Mouse (Mus musculus) forebrain, embryonic 16.5 days (tissue): ENCODE measurements at regions not wholly inside any gene's neighbourhood (a gene's known extent, or its start where the extent isn't known, plus 50 kb on each side); places are given as distances from the start of the nearest gene placed in this dataset.

Source experiments
- ATAC-seq: fragments of 200-750 bp; cut with Nextera tagmentation; 2 replicates; pipeline ENCODE4 v1.8.0; 2017; ENCODE audit warnings: mild to moderate bottlenecking, moderate library complexity
- H3K27ac ChIP-seq: fragments of 300-500 bp; sonication (generic); 2 replicates; pipeline ENCODE4 v1.5.1; 2014; ENCODE audit warnings: low read length, control low read depth
- H3K27me3 ChIP-seq: fragments of 300-500 bp; sonication (generic); replicated peaks from 2 replicates; pipeline ENCODE4 v1.6.1; 2014; ENCODE audit warnings: low read length; ENCODE audit not compliant: control insufficient read depth, insufficient read depth
- H3K36me3 ChIP-seq: fragments of 300-500 bp; sonication (generic); 2 replicates; pipeline ENCODE4 v1.6.1; 2014; ENCODE audit not compliant: control insufficient read depth, insufficient read depth
- H3K4me1 ChIP-seq: fragments of 300-500 bp; sonication (generic); replicated peaks from 2 replicates; pipeline ENCODE4 v1.6.1; 2014; ENCODE audit warnings: low read length; ENCODE audit not compliant: control insufficient read depth, insufficient read depth
- H3K4me2 ChIP-seq: fragments of 300-500 bp; sonication (generic); 2 replicates; pipeline ENCODE4 v1.6.1; 2014; ENCODE audit warnings: mild to moderate bottlenecking, low read length, control low read depth
- H3K4me3 ChIP-seq: fragments of 300-500 bp; sonication (generic); replicated peaks from 2 replicates; pipeline ENCODE4 v1.5.1; 2014; ENCODE audit warnings: mild to moderate bottlenecking, low read length, control low read depth
- H3K9ac ChIP-seq: fragments of 300-500 bp; sonication (generic); replicated peaks from 2 replicates; pipeline ENCODE4 v1.6.1; 2014; ENCODE audit warnings: low read depth, low read length, control low read depth
- H3K9me3 ChIP-seq: fragments of 300-500 bp; sonication (generic); 2 replicates; pipeline ENCODE4 v1.6.1; 2016; ENCODE audit warnings: low read length; ENCODE audit not compliant: control insufficient read depth
- WGBS: fragments of 180-500 bp; shearing (Covaris S2); extraction: QIAGEN DNeasy Blood & Tissue Kit; methylation state at CpG from one replicate; pipeline ENCODE4 v1.1.7; 2014; 5-methylcytosine and 5-hydroxymethylcytosine counted together

GRCm38 (mm10) chr7:144994229-144994628 lies 54.5 kb upstream of the Ccnd1 start:
- no peak overlapping the region for H3K27ac ChIP-seq
- H3K36me3 ChIP-seq = no peaks in the 10 kb centered on the region
- 73% methylated on average over 4 of the region's 4 CpGs for WGBS
- H3K9me3 ChIP-seq = no peaks in the 10 kb centered on the region
- H3K4me3 ChIP-seq = no peak overlapping the region
- no peaks in the 10 kb centered on the region for H3K4me1 ChIP-seq
- no peak for ATAC-seq
- H3K9ac ChIP-seq = no peak overlapping the region
- H3K27me3 ChIP-seq = no peaks in the 10 kb centered on the region
- no peak overlapping the region for H3K4me2 ChIP-seq

GRCm38 (mm10) chr7:144993566-144993965 lies 53.8 kb upstream of the Ccnd1 start:
- H3K27ac ChIP-seq = no peak overlapping the region
- no peaks in the 10 kb centered on the region for H3K9me3 ChIP-seq
- ATAC-seq = peak; percentile 28; the same call in 1 of the 2 replicates
- H3K4me2 ChIP-seq = no peak overlapping the region
- H3K27me3 ChIP-seq = no peaks in the 10 kb centered on the region
- H3K9ac ChIP-seq = no peak overlapping the region
- 72% methylated on average over 4 of the region's 4 CpGs for WGBS
- no peaks in the 10 kb centered on the region for H3K36me3 ChIP-seq
- H3K4me3 ChIP-seq = no peak overlapping the region
- no peaks in the 10 kb centered on the region for H3K4me1 ChIP-seq

GRCm38 (mm10) chr7:144991760-144992159 lies 52.0 kb upstream of the Ccnd1 start:
- 93% methylated on average over 1 of the region's 1 CpGs for WGBS
- ATAC-seq = no peak
- no peaks in the 10 kb centered on the region for H3K9me3 ChIP-seq
- H3K9ac ChIP-seq = no peak overlapping the region
- no peak overlapping the region for H3K27ac ChIP-seq
- H3K27me3 ChIP-seq = no peaks in the 10 kb centered on the region
- H3K4me1 ChIP-seq = no peaks in the 10 kb centered on the region
- no peak overlapping the region for H3K4me2 ChIP-seq
- no peaks in the 10 kb centered on the region for H3K36me3 ChIP-seq
- no peak overlapping the region for H3K4me3 ChIP-seq
